Mouse (Mus musculus) brain, embryonic 18.5 days (tissue): Measurements from ENCODE around the gene Rnf43.

ENCODE experiments used
- DNase-seq: peaks from one replicate; pipeline ENCODE4 v3.0.0-alpha.2; 2012; ENCODE audit warnings: low read depth, low spot score

Gene Rnf43

DNA sequence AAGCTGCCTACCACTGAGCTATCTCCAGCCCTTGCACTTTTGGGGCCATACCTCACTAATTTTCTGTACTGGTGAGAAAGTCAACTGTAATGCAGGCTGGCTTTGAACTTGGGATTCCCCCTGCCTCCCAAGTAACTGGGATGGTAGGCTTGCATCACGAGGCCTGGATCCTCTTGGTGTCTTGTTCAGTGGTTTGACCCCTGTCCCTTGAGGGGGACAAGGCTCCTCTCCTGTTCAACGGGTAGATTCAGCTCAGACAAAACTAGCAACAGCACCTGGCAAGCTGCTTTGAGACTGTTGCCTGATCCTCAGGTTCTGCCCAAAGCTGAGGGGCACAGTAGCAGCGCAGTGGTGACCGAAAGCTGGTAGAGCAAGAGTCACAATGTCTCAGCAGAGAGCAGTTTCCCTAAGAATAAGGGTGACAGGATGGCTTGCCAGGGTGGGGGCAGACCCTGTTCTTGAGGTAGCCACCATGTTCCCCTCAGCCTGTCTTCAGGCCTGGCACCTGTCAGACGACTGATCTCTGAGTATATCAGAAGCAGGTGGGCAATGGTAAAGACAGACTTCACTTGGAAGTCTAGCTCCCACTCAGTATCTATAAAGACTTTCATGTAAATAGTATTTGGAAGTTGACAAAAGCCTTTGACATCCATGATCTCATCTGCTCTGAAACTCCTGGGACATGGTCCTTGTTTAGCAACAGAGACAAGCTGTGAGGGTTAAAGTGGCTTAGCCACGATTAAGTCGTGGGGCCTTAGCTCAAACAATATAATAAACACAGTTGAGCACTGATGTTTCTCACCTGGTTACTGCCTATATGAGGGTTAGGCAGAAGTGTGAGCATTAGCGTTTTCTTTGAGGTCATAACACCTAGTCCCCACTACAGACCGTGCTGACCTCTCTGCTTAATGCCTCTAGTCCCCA lies 83.4 kb downstream of the Rnf43 start:
- DNase-seq, result no peak

DNA sequence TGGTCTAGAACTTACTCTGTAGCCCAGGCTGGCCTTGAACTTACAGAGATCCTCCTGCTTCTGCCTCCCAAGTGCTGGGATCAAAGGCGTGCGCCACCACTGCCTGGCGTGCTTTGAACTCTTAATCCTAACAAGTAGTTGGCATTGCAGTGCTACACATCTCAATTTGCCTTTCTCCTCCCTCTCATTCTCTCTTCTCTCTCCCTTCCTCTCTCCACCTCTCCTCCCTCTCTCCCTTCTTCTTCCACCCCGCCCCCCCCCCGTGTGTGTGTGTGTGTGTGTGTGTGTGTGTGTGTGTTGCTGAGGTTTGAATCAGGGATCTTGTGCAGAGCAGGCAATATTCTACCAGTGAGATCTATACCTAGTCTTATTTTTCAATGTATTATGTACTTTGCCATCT lies 84.8 kb downstream of the Rnf43 start:
- no peak for DNase-seq

DNA sequence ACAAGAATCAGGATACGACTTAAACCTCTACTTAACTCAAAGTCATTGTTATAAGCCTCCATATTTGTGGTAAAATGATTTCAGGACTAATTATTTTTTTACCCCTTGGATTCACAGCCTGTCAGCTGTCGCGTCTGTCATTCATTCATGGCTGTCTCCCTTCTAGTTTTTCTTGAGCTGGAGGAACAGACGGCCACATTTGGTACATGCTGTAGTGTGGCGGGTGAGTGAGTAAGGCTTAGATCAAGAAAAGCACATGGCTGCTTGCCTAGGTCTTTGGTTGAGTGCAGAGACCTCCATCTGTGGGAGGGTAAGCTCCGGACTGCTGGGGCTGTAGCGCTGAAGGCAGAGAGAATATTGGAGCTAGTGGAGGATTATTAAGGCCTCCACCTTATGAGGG lies 85.2 kb downstream of the Rnf43 start:
- no peak for DNase-seq

DNA sequence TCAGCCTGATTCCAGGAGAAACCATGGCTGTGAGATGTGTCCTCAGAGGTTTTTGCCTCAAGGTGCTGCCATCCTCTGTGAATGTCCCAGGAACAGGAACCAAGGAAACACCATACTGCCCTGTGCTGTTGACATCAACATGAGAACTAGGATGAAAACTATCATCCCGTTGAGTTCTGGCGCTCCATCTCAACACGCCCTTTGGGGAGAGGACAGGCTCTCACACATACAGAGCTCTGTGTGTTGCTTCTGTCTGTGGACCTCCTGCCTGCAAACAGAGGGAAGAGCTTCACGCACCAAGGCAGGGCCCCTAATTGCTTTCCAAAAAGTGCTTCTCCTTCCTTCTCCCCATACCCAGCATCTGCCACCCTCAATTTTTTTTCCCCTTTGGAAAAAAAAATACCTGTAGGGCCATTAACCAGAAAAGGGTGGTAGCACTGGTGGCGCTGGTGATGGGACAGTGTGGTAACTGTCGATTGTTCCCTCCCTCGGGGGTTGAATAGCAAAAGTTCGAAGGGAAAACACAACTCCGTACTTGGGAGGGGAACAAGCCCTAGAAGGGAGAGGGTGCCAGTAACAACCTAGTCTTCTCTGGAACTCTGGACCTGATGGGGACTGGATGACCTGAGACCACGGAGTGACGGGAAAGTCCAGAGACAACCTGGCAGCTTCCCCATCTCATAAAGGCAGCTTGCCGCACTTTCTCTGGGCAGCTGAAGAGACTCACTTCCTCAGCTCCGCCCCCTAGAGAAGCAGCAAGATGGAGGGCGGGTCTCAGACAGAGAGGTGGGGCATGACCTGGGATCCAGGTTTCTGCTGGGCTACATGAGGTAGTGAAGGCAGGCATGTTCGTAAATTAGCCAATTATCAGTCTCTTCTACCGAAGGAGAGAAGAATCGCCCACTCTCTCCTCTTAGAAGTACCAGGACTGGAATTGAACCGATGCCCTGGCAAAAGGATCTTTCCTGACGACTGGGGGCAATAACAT lies 85.9 kb downstream of the Rnf43 start:
- no peak for DNase-seq

DNA sequence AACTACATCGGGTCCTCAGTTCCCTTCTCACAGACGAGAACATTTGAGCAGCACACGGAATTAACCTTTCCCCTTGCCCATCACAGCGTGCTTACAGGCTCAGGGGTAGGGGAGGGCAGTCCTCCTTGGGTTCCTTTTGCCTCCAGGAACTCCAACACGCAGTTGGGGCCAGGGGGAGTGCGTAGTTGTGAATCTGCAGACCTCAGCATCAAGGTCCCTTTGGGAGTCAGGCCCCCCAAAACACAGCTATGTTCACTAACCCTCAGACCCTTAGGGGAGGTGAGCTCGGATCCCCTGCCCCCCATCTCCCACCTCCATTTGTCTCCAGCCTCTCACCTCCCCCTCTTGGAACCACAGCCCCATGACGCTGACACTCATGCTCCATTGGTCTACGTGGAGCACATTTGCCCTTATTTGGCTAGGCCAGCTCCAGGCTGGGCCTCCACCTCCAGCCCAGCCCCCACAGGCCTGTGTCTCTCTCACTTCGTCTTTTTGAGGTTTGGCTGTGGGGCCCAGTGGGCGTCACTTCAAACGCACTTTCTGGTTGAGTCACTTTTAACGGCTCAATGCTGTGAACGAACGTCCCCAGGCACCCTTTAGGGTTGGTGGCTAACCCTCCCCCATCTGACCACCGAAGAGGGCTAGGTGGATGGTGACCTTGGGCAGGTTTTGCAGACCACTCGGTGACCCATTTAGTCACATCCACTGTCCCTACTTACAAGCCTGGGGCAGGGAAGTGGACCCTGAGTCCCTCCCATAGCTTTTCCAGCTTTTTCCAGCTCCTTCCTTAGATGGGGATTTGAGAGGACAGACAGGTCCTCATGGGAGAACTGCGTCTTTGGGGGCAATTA lies 86.9 kb downstream of the Rnf43 start:
- no peak for DNase-seq

DNA sequence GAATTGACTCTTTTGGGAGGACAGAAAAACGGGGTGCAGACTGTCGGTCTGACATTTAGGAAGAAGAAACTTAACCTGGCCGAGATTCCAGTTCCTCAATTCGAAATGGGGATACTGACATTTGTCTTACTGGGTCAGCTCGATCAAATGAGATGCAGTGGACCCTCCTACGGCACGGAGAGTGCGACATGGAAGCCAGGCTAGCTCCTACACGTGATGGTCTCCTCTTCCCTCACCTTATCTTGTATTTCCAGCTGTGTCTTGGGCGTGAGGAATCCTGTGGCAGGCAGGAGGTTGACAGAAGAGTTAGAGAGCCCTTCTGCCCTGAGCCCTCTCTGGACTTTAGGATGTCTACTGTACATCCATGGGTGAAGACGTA lies 87.5 kb downstream of the Rnf43 start:
- no peak for DNase-seq

DNA sequence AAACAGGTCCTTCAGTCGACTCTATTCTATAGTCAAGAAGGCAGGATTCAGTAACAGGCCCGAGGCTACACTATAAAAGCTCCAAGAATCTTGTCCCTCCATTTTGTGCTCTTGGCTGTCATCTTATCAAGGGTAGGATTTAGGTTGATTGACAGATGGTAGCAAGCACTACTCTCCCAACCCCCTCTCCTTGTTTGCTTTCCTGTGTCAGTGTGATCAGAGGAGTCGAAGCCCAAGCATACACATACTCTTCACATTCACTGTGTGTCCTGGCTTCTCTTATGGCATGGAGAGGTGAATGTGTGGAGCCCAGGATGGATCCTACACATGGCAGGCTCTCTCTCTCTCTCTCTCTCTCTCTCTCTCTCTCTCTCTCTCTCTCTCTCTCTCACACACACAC lies 88.0 kb downstream of the Rnf43 start:
- DNase-seq, result no peak

DNA sequence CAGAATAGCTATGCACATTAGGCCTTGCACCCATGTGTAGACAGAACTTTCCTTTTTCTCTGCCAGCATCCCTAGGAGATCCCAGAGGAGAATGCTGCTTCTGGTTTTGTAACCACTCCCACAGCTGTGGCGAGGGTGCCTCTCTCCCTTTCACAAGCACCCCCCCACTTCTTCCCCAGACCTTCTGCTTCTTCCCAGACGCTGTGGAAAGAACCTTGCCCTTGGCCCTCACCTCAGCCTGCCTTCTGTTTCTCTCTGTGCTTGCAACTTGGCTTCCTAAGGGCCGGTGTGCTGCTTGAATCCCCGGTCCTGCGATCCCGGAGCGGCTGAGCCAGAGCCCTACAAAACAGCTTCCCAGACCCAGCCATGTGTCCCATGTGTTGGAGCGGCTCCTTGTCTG lies 88.5 kb downstream of the Rnf43 start:
- DNase-seq, result no peak

DNA sequence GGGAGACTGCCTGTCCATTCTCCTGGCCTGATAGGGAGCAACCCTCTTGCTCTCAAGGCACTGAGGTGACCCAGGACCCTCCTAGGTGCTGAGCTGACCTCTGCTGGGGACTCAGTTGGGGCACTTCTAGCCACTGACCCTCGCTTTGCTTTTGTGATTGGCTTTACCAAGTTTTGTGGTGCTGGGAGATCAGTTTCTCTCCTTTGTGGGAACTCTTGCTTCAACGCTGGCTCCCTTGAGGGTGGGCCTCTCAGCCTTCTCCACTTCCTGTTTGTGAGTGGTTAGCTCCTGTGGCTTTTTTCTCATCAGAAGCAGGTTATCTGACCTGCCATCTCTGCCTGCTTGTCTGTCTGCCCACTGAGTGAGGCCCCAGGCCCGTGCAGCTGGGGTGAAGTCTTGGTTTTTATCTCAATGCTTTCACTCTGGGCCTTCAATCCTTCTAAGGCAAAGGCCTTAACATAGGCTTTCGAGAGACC lies 89.0 kb downstream of the Rnf43 start:
- no peak for DNase-seq

DNA sequence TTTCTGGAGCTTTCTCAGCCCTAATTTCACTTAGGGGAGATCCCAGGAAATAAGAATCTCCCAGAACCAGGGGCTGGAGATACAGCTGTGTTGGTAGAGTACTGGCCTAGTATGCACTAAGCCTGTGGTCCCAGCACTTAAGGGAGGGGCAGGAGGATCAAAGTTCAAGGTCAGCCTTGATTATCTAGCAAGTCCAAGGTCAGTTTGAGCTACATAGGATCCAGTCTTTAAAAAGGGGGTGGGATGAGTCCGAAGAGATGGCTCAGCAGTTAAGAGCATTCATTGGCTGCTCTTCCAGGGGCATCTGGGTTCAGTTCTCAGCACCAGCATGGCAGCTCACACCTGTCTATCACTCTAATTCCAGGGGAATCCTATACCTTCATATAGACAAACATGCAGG lies 89.8 kb downstream of the Rnf43 start:
- no peak for DNase-seq

DNA sequence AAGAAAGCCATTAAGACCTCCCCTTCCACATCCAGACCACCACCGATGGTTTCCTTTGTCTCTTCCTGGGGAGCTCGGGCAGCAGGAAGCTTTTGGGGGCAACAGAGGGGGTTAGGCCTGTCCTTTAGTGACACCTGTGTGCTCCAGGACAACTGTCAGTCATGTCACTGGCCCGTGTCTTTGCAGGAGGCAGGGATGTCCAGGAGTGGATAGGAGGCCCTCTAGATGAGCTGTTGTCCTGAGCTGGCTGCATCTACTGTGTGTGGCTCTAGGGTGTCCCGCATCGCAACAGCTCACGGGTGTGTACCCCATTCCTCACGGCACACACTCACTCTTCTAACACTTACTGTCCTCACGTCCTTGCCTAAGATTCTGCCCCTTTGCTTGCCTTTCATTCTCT lies 90.7 kb downstream of the Rnf43 start:
- no peak for DNase-seq

DNA sequence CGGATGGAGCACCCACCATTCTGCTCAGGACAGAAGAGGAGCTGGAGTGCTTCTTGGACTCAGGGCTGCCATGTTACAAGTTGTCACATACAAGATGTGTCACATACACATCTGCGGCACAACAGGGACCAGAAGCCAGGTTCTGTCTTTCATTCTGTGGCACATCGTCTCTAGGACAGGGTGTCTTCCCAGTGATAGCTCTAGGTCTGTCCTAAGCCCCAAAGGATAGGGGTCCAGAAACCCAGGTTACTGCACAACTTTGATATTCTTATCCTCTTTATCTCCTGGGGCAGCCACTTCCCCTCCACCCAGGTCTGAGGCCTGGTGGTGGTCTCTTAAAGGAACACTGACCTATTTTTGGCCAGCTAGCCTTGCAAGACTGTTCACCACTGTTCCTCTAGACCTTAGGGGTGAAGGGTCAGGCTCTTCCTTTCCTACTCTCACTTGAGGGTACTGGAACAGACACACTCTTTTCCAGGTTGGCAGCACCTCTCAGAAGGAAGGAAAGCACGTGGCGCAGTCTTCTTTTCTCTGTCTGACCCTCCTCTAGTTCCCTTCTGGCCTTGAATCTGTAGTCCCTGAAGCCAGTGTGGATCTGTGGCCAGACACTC lies 91.5 kb downstream of the Rnf43 start:
- no peak for DNase-seq

DNA sequence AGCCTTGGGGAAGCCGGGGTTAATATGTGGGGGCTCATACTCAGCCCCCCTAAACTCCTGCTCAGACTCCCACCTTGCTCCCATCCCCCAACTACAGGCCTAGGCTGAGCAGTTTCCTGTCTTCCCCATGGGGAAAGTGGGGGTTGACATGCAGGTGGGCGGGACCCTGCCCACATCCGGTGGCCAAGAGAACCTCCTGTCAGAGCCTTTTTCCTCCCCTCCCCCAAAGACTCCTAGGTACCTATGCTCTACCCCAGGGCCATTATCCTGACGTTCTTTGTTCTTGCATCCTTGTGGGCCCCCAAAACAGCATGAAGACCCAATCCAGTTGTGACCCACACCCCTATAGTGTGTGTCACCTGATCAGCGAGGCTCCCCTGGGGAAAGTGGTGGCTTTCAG lies 92.1 kb downstream of the Rnf43 start:
- no peak for DNase-seq

DNA sequence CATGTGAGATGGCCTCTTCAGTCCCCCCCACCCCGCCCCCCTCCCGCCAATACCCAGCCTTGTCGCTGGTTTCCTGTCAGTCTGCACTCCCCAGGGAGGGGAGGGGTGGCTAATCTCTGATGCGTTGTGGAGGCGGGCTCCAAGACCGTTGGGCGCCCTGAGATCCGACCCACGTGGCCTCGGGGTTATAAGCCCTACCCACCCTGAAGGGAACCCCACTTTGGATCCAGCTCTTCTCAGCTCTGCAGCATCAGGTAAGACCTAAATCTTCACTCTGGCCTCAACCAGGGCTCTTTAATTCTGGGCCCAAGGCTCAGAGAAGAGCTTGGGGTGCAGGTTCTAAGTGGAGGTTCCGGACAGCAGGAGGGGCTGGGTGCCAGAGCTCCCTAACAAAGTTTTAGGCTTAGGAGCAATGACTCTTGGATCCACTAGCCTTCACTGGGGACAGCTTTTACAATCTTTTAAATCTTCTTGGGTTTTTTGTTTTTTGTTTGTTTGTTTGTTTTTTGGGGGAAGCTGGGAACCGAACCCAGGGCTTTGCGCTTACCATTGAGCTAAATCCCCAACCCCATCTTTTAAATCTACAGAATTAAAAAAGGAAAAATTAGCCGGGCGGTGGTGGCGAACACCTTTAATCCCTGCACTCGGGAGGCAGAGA lies 93.0 kb downstream of the Rnf43 start:
- no peak for DNase-seq

DNA sequence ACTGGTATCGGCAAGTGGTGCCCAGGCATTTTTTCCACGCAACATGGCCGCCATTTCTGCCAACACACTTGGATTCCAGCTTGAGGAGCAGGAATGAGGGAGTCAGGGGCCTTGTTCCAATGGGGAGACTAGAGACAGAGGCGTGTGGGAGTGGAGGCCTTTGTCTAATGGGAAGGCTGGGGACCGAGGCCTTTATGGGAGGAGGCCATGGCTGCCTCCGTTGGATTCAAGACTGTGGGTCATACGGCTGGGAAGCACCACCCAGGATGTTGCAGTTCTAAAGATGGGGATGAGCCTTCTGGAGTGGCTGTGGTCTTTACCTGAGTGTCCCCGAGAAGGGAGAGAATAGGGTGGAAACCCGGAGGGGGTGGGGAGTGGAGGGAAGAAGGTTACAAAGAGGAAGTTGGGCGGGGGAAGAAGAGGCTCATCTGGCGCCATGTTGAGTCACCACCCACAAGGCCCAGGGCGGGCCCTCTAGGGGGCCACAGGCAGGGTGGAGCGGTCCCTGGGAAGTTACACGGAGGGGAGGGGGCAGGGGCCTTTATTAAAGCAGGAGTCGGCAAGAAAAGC lies 93.8 kb downstream of the Rnf43 start:
- no peak for DNase-seq

DNA sequence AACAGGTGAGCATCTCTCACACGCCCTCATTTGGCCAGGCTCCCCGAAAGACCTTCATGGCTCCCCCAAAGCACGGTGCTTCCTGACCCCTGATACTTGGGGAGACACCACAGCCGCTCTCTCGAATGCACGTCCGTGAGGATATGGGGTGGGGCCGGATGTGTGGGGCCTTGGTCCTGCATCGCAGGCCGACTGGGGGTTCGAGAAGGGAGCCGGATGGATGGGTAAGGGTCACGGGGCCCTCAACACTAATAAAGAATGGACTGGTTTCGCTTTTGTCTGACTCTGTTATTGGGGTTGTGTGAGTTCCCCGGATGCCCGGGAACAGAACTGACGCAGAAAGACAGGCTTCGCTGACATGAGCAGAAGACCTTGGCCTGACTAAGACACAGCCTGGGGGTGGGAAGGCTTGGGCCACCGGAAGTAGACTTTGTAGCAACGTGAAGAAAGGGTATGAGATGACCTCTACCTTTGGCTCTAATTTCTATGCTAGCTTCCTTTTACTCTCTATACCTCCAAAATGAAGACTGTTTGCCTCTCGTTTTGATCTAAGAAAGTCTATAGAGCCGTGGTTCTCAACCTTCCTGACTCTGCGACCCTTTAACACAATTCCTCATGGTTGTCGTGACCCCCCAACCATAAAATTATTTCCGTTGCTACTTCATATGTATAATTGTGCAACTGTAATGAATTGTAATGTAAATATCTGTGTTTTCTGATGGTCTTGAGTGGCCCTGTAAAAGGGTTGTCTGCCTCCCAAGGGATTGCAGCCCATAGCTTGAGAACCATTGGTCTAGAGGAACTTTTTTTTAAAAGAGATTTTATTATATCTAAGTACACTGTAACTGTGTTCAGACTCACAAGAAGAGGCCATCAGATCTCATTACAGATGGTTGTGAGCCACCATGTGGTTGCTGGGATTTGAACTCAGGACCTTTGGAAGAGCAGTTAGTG lies 94.8 kb downstream of the Rnf43 start:
- no peak for DNase-seq

DNA sequence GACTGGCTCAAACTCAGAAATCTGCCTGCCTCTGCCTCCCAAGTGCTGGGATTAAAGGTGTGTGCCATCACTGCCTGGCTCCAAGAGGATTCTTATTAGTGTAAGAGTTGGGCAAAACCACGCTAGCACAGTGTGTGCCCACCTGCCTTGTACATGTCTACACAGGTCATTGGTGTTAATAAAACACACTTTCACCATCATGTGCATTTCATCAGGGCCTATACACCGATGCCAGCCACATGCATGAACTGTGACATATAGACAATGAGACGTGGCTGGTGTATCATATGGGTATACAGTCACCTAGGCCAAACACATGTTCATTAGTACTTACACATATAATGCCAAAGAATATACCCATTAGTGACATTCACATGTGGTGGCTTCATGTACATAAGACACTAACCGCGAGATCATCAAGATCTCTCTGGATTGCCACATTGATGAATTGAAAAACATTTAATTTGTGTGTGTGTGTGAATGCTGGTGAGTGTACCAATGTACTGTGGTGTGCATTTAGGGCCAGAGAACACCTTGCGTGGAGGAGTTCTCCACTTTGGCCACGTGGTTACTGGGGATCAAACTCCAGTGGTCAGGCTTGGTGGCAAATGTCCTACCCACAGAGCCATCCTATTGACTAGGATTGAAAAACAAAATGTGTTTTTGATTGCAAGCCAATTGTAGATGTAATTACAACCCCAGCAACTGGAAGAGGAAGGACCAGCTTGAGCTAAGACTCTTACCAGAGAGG lies 95.8 kb downstream of the Rnf43 start:
- DNase-seq, result no peak

DNA sequence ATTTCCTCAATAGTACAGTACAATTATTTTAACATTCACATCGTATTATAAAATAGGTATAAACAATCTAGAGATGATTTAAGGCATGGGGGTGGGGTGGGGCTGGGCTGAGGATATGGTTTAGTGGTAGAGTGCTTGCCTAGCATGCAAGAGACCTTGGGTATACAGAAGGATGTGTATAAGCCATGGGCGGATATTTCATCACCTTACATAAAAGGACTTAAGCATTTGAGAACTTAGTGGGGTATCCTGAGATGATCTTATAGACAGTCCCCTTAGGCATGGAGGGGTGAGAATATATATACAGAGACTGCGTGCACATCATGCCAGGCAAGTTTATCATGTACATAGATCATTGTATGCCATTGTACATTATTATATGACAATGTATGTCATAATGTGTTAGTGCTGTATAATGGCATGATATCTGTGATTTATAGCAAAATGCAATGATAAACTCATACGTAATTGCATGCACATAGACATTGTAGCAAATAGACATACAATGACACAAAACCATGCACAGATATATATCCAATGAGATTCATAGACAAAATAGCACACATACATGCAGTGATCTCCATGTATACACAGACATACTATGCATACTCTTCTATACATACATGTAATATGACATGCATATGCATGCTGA lies 96.6 kb downstream of the Rnf43 start:
- no peak for DNase-seq
